12 mouse cellular contexts compared by ENCODE assay signal in the genomic region with DNA sequence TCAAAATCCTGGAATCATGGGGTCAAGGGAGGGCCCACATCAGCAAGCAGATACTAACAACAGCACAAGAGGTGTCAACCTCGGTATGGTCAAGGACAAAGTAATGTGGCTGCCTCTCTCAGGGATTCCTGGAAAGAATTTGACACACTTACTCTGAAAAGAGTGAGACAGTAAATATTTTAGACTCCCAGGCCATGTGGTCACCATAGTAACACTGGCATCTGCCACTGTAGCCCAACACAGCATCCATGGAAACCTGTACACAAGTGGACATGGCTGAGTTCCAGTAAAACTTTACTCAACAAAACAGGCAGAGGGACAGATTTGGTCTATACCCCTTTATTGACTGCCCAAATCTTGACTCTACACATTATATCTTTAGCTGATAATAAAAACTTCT. TPM values are rescaled to one million over a fixed set of nuclear protein-coding genes. Genes with fewer than 3 reads are reported as not detected.
DNase-seq lines count a peak whose midpoint lies in the region; ATAC-seq and TF ChIP-seq lines count a peak whose summit lies in the region.
"Had no signal": no experiment of that assay in that cellular context is flagged by ENCODE, and none has a peak within 500 bp of the region (broad histone marks: within the 10 kb centered on the region; RNA-seq: fewer than 3 reads in every experiment).

No protein-coding gene starts in this region.

- no peak overlapping the region for H3K27ac ChIP-seq in heart, embryonic 10.5 days
- no peak overlapping the region for H3K27ac ChIP-seq in lung, postnatal 0 days (ENCODE audit: low read length)
- H3K27ac ChIP-seq in stomach, postnatal 0 days (replicated peaks): no peak overlapping the region
- no peak overlapping the region for H3K27ac ChIP-seq in intestine, embryonic 15.5 days
- H3K27ac ChIP-seq: heart, embryonic 15.5 days; limb, embryonic 15.5 days had no signal

- peaks cover 31% of the 10 kb centered on the region for H3K4me1 ChIP-seq in heart, embryonic 10.5 days
- H3K4me1 ChIP-seq in lung, postnatal 0 days (ENCODE audit: insufficient read depth, low read depth, low read length): no peaks in the 10 kb centered on the region; the same call in 1 of the 2 replicates
- no peaks in the 10 kb centered on the region for H3K4me1 ChIP-seq in stomach, postnatal 0 days (replicated peaks; ENCODE audit: control insufficient read depth, insufficient read depth)
- H3K4me1 ChIP-seq in intestine, embryonic 15.5 days (replicated peaks): no peaks in the 10 kb centered on the region
- H3K4me1 ChIP-seq: limb, embryonic 15.5 days had no signal

- TF ChIP-seq CTCF in lung, postnatal 0 days (IDR thresholded peaks at IDR 0.05): no peak
- no peak for TF ChIP-seq CTCF in stomach, postnatal 0 days (IDR thresholded peaks at IDR 0.05; ENCODE audit: low read depth)

- H3K4me3 ChIP-seq in heart, embryonic 10.5 days: no peak overlapping the region
- no peak overlapping the region for H3K4me3 ChIP-seq in lung, postnatal 0 days (ENCODE audit: low read depth, low read length)
- H3K4me3 ChIP-seq in stomach, postnatal 0 days (ENCODE audit: low read depth, low read length): no peak overlapping the region
- no peak overlapping the region for H3K4me3 ChIP-seq in intestine, embryonic 15.5 days (replicated peaks)
- H3K4me3 ChIP-seq: heart, embryonic 15.5 days; limb, embryonic 15.5 days had no signal

- peak; percentile 64 for TF ChIP-seq EP300 in lung, postnatal 0 days (IDR thresholded peaks at IDR 0.05)
- no peak for TF ChIP-seq EP300 in stomach, postnatal 0 days (optimal IDR thresholded peaks at IDR 0.05)

- no peaks in the 10 kb centered on the region for H3K9me3 ChIP-seq in heart, embryonic 10.5 days
- no peaks in the 10 kb centered on the region for H3K9me3 ChIP-seq in lung, postnatal 0 days (ENCODE audit: low read length)
- H3K9me3 ChIP-seq in stomach, postnatal 0 days (ENCODE audit: control insufficient read depth, low read length): no peaks in the 10 kb centered on the region
- no peaks in the 10 kb centered on the region for H3K9me3 ChIP-seq in intestine, embryonic 15.5 days
- H3K9me3 ChIP-seq: heart, embryonic 15.5 days; limb, embryonic 15.5 days had no signal

- no peaks in the 10 kb centered on the region for H3K27me3 ChIP-seq in heart, embryonic 10.5 days (ENCODE audit: insufficient read depth, poor library complexity, severe bottlenecking)
- H3K27me3 ChIP-seq in lung, postnatal 0 days (replicated peaks; ENCODE audit: insufficient read depth, low read length): no peaks in the 10 kb centered on the region
- H3K27me3 ChIP-seq in stomach, postnatal 0 days (ENCODE audit: control insufficient read depth, insufficient read depth, low read length): no peaks in the 10 kb centered on the region
- H3K27me3 ChIP-seq in intestine, embryonic 15.5 days (replicated peaks): no peaks in the 10 kb centered on the region
- H3K27me3 ChIP-seq: heart, embryonic 15.5 days; limb, embryonic 15.5 days had no signal

- WGBS in heart, embryonic 10.5 days: 48% methylated on average over 1 of the region's 1 CpGs
- 67% methylated on average over 1 of the region's 1 CpGs for WGBS in lung, postnatal 0 days
- WGBS in stomach, postnatal 0 days: 46% methylated on average over 1 of the region's 1 CpGs
- 72% methylated on average over 1 of the region's 1 CpGs for WGBS in intestine, embryonic 15.5 days

- DNase-seq in heart, adult 11 months: peak; percentile 95
- no peak for DNase-seq in heart, embryonic 10.5 days (ENCODE audit: low spot score)
- peak; percentile 84 for DNase-seq in Muller cell, postnatal 12 days (ENCODE audit: inconsistent ontology term)
- peak; percentile 57 for DNase-seq in heart, adult 8-10 months (ENCODE audit: low spot score)
- peak; percentile 49 for DNase-seq in lung, postnatal 0 days (ENCODE audit: low spot score)
- no peak for DNase-seq in stomach, postnatal 0 days (ENCODE audit: low spot score)
- no peak for DNase-seq in urinary bladder, postnatal 36 days (ENCODE audit: low spot score in 2 of 2)
- DNase-seq: kidney, postnatal 10 days; layer of hippocampus, postnatal 36 days had no signal

- H3K4me2 ChIP-seq in lung, postnatal 0 days (replicated peaks; ENCODE audit: low read depth, low read length): no peak overlapping the region
- H3K4me2 ChIP-seq in stomach, postnatal 0 days (replicated peaks; ENCODE audit: low read depth): no peak overlapping the region
- no peak overlapping the region for H3K4me2 ChIP-seq in intestine, embryonic 15.5 days (replicated peaks)
- H3K4me2 ChIP-seq: heart, embryonic 15.5 days; limb, embryonic 15.5 days had no signal

- no peaks in the 10 kb centered on the region for H3K36me3 ChIP-seq in heart, embryonic 10.5 days
- no peaks in the 10 kb centered on the region for H3K36me3 ChIP-seq in lung, postnatal 0 days (ENCODE audit: insufficient read depth, low read length)
- no peaks in the 10 kb centered on the region for H3K36me3 ChIP-seq in stomach, postnatal 0 days (ENCODE audit: control insufficient read depth, insufficient read depth, low read length)
- no peaks in the 10 kb centered on the region for H3K36me3 ChIP-seq in intestine, embryonic 15.5 days
- H3K36me3 ChIP-seq: heart, embryonic 15.5 days; limb, embryonic 15.5 days had no signal

- no peak overlapping the region for H3K9ac ChIP-seq in lung, postnatal 0 days (replicated peaks; ENCODE audit: low read depth)
- no peak overlapping the region for H3K9ac ChIP-seq in stomach, postnatal 0 days (ENCODE audit: low read length)
- no peak overlapping the region for H3K9ac ChIP-seq in intestine, embryonic 15.5 days
- H3K9ac ChIP-seq: heart, embryonic 15.5 days; limb, embryonic 15.5 days had no signal

- peak; percentile 82 for ATAC-seq in lung, postnatal 0 days
- no peak for ATAC-seq in stomach, postnatal 0 days (ENCODE audit: low FRiP score, low TSS enrichment)
- ATAC-seq in intestine, embryonic 15.5 days: no peak

RNA-seq across cellular contexts. Expression of gene Slco3a1, which starts 43.9 kb away (rescaled TPM):
- 26.9 and 36.7 TPM in 2 replicates for polyA plus RNA-seq in heart, embryonic 10.5 days (2016; fragmentation: Nextera tagmentation; extraction: Ambion mirVana)
- total RNA-seq in heart, adult 8-10 months (2022): 100 to 1,000 TPM; 120 to 156 (median 130) TPM
- 42.8 and 51.8 TPM in 2 replicates for polyA plus RNA-seq in lung, postnatal 0 days (2015; fragmentation: Nextera tagmentation; extraction: Ambion mirVana)
- polyA plus RNA-seq in stomach, postnatal 0 days (2015; fragmentation: Nextera tagmentation; extraction: Ambion mirVana): 9.0 and 9.1 TPM in 2 replicates
- 7.3 and 8.1 TPM in 2 replicates for polyA plus RNA-seq in intestine, embryonic 15.5 days (2015; fragmentation: Nextera tagmentation; extraction: Ambion mirVana)

Comparison
In these comparisons a context has a peak if more than half of its experiments do, and no peak if none do; other contexts are left out.
1. DNase-seq: peak in heart, adult 11 months (single experiment), Muller cell, postnatal 12 days (single experiment), heart, adult 8-10 months (single experiment) and lung, postnatal 0 days (single experiment); none in heart, embryonic 10.5 days (single experiment), stomach, postnatal 0 days (single experiment) and urinary bladder, postnatal 36 days (0 of 2).